Mouse (Mus musculus) MEL (cell line): ENCODE results near the gene Cldnd1. TPM values are rescaled to one million over a fixed set of nuclear protein-coding genes. Genes with fewer than 3 reads are reported as not detected.

Experiments used
- DNase-seq: peaks from one replicate; pipeline ENCODE4 v3.0.0; 2011; ENCODE audit warnings: low read depth, low spot score
- H3K27ac ChIP-seq: 2 replicates; pipeline ENCODE4 v1.5.1; 2012; ENCODE audit warnings: low read depth, mild to moderate bottlenecking, control low read depth, low read length, moderate library complexity; ENCODE audit not compliant: control insufficient read depth
- H3K27me3 ChIP-seq, 2 experiments: fragments of 150-350 bp in 1 of 2; sonication (generic) in 1 of 2; 2 replicates each; pipeline ENCODE4 v1.6.1; 2012; ENCODE audit warnings: low read length in 2 of 2, mild to moderate bottlenecking in 2 of 2, improper control_type of control experiment in 1 of 2, moderate library complexity in 1 of 2; ENCODE audit not compliant: insufficient read depth in 2 of 2, control insufficient read depth in 1 of 2
- H3K36me3 ChIP-seq, 2 experiments: 2 replicates each; pipeline ENCODE4 v1.6.1; 2012 to 2014; ENCODE audit warnings: low read length in 2 of 2, improper control_type of control experiment in 1 of 2, inconsistent platforms in 1 of 2, mild to moderate bottlenecking in 1 of 2; ENCODE audit not compliant: insufficient read depth in 2 of 2, control insufficient read depth in 1 of 2
- H3K4me1 ChIP-seq, 2 experiments: fragments of 150-350 bp in 1 of 2; sonication (generic) in 1 of 2; 2 replicates each; pipeline ENCODE4 v1.6.1; 2012; ENCODE audit warnings: low read length in 2 of 2, improper control_type of control experiment in 1 of 2, mild to moderate bottlenecking in 1 of 2; ENCODE audit not compliant: insufficient read depth in 2 of 2, control insufficient read depth in 1 of 2
- H3K4me3 ChIP-seq, 2 experiments: fragments of 150-350 bp in 1 of 2; sonication (generic) in 1 of 2; 2 replicates each; pipeline ENCODE4 v1.5.1; 2012; ENCODE audit warnings: low read depth in 2 of 2, low read length in 2 of 2, mild to moderate bottlenecking in 2 of 2, moderate library complexity in 2 of 2, control low read depth in 1 of 2, improper control_type of control experiment in 1 of 2; ENCODE audit not compliant: control insufficient read depth in 1 of 2, insufficient read depth in 1 of 2
- H3K79me2 ChIP-seq: 2 replicates; pipeline ENCODE4 v1.6.1; 2012; ENCODE audit warnings: mild to moderate bottlenecking, low read length, moderate library complexity; ENCODE audit not compliant: control insufficient read depth, poor library complexity, insufficient read depth
- H3K9ac ChIP-seq: 2 replicates; pipeline ENCODE4 v1.6.1; 2012; ENCODE audit warnings: low read depth, mild to moderate bottlenecking, control low read depth, low read length, moderate library complexity; ENCODE audit not compliant: control insufficient read depth, poor library complexity, severe bottlenecking
- H3K9me3 ChIP-seq: fragments of 150-350 bp; sonication (generic); replicated peaks from 2 replicates; pipeline ENCODE4 v1.6.1; 2012; ENCODE audit warnings: mild to moderate bottlenecking, low read length, improper control_type of control experiment, moderate library complexity; ENCODE audit not compliant: insufficient read depth
- BHLHE40 ChIP-seq: IDR thresholded peaks from 2 replicates; pipeline ENCODE4 v1.6.1; 2012; ENCODE audit warnings: low read depth, mild to moderate bottlenecking, inconsistent platforms, low read length, improper control_type of control experiment, borderline replicate concordance
- CHD1 ChIP-seq: IDR thresholded peaks from 2 replicates; pipeline ENCODE4 v1.6.1; 2012; ENCODE audit warnings: low read depth, mild to moderate bottlenecking, inconsistent platforms, low read length, improper control_type of control experiment
- CHD2 ChIP-seq: IDR thresholded peaks from 2 replicates; pipeline ENCODE4 v1.6.1; 2011; ENCODE audit warnings: low read length, improper control_type of control experiment
- CTCF ChIP-seq, 3 experiments: IDR thresholded peaks in 2 of 3; conservative IDR thresholded peaks in 1 of 3; 2 replicates each; pipeline ENCODE4 v1.5.1; 2011 to 2012; ENCODE audit warnings: low read length in 3 of 3, low read depth in 2 of 3, mild to moderate bottlenecking in 2 of 3, improper control_type of control experiment in 1 of 3, inconsistent platforms in 1 of 3, mixed read lengths in 1 of 3, moderate library complexity in 1 of 3; ENCODE audit not compliant: control insufficient read depth in 1 of 3, insufficient read depth in 1 of 3, poor library complexity in 1 of 3, severe bottlenecking in 1 of 3
- E2F4 ChIP-seq: IDR thresholded peaks from 2 replicates; pipeline ENCODE4 v1.6.1; 2011; ENCODE audit warnings: low read depth, low read length, improper control_type of control experiment, borderline replicate concordance
- ELF1 ChIP-seq: IDR thresholded peaks from 2 replicates; pipeline ENCODE4 v1.6.1; 2014; ENCODE audit warnings: low read depth, mild to moderate bottlenecking, inconsistent platforms, low read length, improper control_type of control experiment, moderate library complexity
- EP300 ChIP-seq, 2 experiments: IDR thresholded peaks; 2 replicates each; pipeline ENCODE4 v1.6.1; 2011; ENCODE audit warnings: improper control_type of control experiment in 2 of 2, low read length in 2 of 2, low read depth in 1 of 2, mild to moderate bottlenecking in 1 of 2
- GABPA ChIP-seq: IDR thresholded peaks from 2 replicates; pipeline ENCODE4 v1.6.1; 2012; ENCODE audit warnings: low read depth, mild to moderate bottlenecking, inconsistent platforms, low read length, improper control_type of control experiment, moderate library complexity
- GATA1 ChIP-seq: IDR thresholded peaks from 2 replicates; pipeline ENCODE4 v1.6.1; 2011; ENCODE audit warnings: low read depth, low read length, improper control_type of control experiment
- JUND ChIP-seq: IDR thresholded peaks from 2 replicates; pipeline ENCODE4 v1.6.1; 2011; ENCODE audit warnings: low read depth, mild to moderate bottlenecking, improper control_type of control experiment, low read length
- KAT2A ChIP-seq: conservative IDR thresholded peaks from 2 replicates; pipeline ENCODE4 v1.6.1; 2012; ENCODE audit warnings: low read depth, low read length, improper control_type of control experiment, inconsistent platforms
- MAFK ChIP-seq: IDR thresholded peaks from 2 replicates; pipeline ENCODE4 v1.6.1; 2011; ENCODE audit warnings: low read depth, mild to moderate bottlenecking, low read length, improper control_type of control experiment, borderline replicate concordance
- MAX ChIP-seq: IDR thresholded peaks from 2 replicates; pipeline ENCODE4 v1.6.1; 2011; ENCODE audit warnings: low read length, improper control_type of control experiment
- MAZ ChIP-seq: IDR thresholded peaks from 2 replicates; pipeline ENCODE4 v1.6.1; 2012; ENCODE audit warnings: low read depth, mild to moderate bottlenecking, inconsistent platforms, low read length, improper control_type of control experiment
- MEF2A ChIP-seq: IDR thresholded peaks from 2 replicates; pipeline ENCODE4 v1.6.1; 2014; ENCODE audit warnings: low read depth, mild to moderate bottlenecking, inconsistent platforms, low read length, improper control_type of control experiment; ENCODE audit not compliant: poor library complexity, insufficient replicate concordance, severe bottlenecking; ENCODE audit errors: extremely low read depth
- MXI1 ChIP-seq: IDR thresholded peaks from 2 replicates; pipeline ENCODE4 v1.6.1; 2011; ENCODE audit warnings: mild to moderate bottlenecking, low read depth, low read length, improper control_type of control experiment
- MYB ChIP-seq: IDR thresholded peaks from 2 replicates; pipeline ENCODE4 v1.6.1; 2011; ENCODE audit warnings: mild to moderate bottlenecking, low read depth, low read length, improper control_type of control experiment
- MYC ChIP-seq: IDR thresholded peaks from 2 replicates; pipeline ENCODE4 v1.6.1; 2011; ENCODE audit warnings: low read depth, mild to moderate bottlenecking, low read length, improper control_type of control experiment, moderate library complexity
- NELFE ChIP-seq: IDR thresholded peaks from 2 replicates; pipeline ENCODE4 v1.6.1; 2011; ENCODE audit warnings: low read depth, low read length, improper control_type of control experiment
- NRF1 ChIP-seq: IDR thresholded peaks from 2 replicates; pipeline ENCODE4 v1.6.1; 2014; ENCODE audit warnings: low read depth, mild to moderate bottlenecking, inconsistent platforms, low read length, improper control_type of control experiment, moderate library complexity; ENCODE audit not compliant: poor library complexity, insufficient read depth, severe bottlenecking
- POLR2A ChIP-seq, 2 experiments: IDR thresholded peaks; 2 replicates each; pipeline ENCODE4 v1.6.1; 2011 to 2012; ENCODE audit warnings: low read length in 2 of 2, mild to moderate bottlenecking in 2 of 2, control low read depth in 1 of 2, improper control_type of control experiment in 1 of 2, low read depth in 1 of 2, moderate library complexity in 1 of 2; ENCODE audit not compliant: control insufficient read depth in 1 of 2, insufficient read depth in 1 of 2, poor library complexity in 1 of 2
- POLR2AphosphoS2 ChIP-seq: IDR thresholded peaks from 2 replicates; pipeline ENCODE4 v1.6.1; 2011; ENCODE audit warnings: low read length, improper control_type of control experiment
- RAD21 ChIP-seq: IDR thresholded peaks from 2 replicates; pipeline ENCODE4 v1.6.1; 2011; ENCODE audit warnings: mild to moderate bottlenecking, low read depth, low read length, improper control_type of control experiment
- RCOR1 ChIP-seq: IDR thresholded peaks from 2 replicates; pipeline ENCODE4 v1.6.1; 2012; ENCODE audit warnings: low read depth, mild to moderate bottlenecking, inconsistent platforms, low read length, improper control_type of control experiment
- SIN3A ChIP-seq: IDR thresholded peaks from 2 replicates; pipeline ENCODE4 v1.6.1; 2012; ENCODE audit warnings: low read length, improper control_type of control experiment, inconsistent platforms
- SMC3 ChIP-seq: IDR thresholded peaks from 2 replicates; pipeline ENCODE4 v1.6.1; 2011; ENCODE audit warnings: low read depth, low read length, improper control_type of control experiment
- TAL1 ChIP-seq: IDR thresholded peaks from 2 replicates; pipeline ENCODE4 v1.6.1; 2012; ENCODE audit warnings: mild to moderate bottlenecking, inconsistent platforms, low read length, moderate library complexity, mixed read lengths
- TBP ChIP-seq: IDR thresholded peaks from 2 replicates; pipeline ENCODE4 v1.8.0; 2011; ENCODE audit warnings: low read depth, low read length, improper control_type of control experiment
- TCF12 ChIP-seq: IDR thresholded peaks from 2 replicates; pipeline ENCODE4 v1.6.1; 2014; ENCODE audit warnings: low read depth, mild to moderate bottlenecking, inconsistent platforms, low read length, improper control_type of control experiment, moderate library complexity
- UBTF ChIP-seq: IDR thresholded peaks from 2 replicates; pipeline ENCODE4 v1.6.1; 2012; ENCODE audit warnings: low read depth, mild to moderate bottlenecking, inconsistent platforms, low read length, improper control_type of control experiment, moderate library complexity, borderline replicate concordance; ENCODE audit not compliant: insufficient read depth
- USF1 ChIP-seq: IDR thresholded peaks from 2 replicates; pipeline ENCODE4 v1.6.1; 2014; ENCODE audit warnings: low read depth, mild to moderate bottlenecking, inconsistent platforms, low read length, improper control_type of control experiment, moderate library complexity
- USF2 ChIP-seq, 2 experiments: IDR thresholded peaks; 2 replicates each; pipeline ENCODE4 v1.6.1; 2011 to 2012; ENCODE audit warnings: improper control_type of control experiment in 2 of 2, low read length in 2 of 2, borderline replicate concordance in 1 of 2, inconsistent platforms in 1 of 2, low read depth in 1 of 2, mild to moderate bottlenecking in 1 of 2; ENCODE audit not compliant: insufficient read depth in 1 of 2
- ZC3H11A ChIP-seq: IDR thresholded peaks from 2 replicates; pipeline ENCODE4 v1.6.1; 2012; ENCODE audit warnings: low read depth, mild to moderate bottlenecking, inconsistent platforms, low read length, improper control_type of control experiment
- ZKSCAN1 ChIP-seq: IDR thresholded peaks from 2 replicates; pipeline ENCODE4 v1.6.1; 2012; ENCODE audit warnings: low read depth, mild to moderate bottlenecking, inconsistent platforms, low read length, improper control_type of control experiment, moderate library complexity
- ZMIZ1 ChIP-seq: IDR thresholded peaks from 2 replicates; pipeline ENCODE4 v1.6.1; 2012; ENCODE audit warnings: low read depth, mild to moderate bottlenecking, inconsistent platforms, low read length, improper control_type of control experiment, moderate library complexity
- ZNF384 ChIP-seq: IDR thresholded peaks from 2 replicates; pipeline ENCODE4 v1.6.1; 2012; ENCODE audit warnings: low read depth, mild to moderate bottlenecking, inconsistent platforms, low read length, improper control_type of control experiment
- polyA plus RNA-seq, 2 experiments: library from polyadenylated mRNA; stranded (reverse) in 1 of 2; unstranded in 1 of 2; fragments of >175 nt in 1 of 2; fragments of >200 nt in 1 of 2; gene quantifications; 2 replicates each; pipeline versions ENCODE4 v1.2.1 to v1.2.4; 2012; ENCODE audit warnings: low replicate concordance in 2 of 2, low read depth in 1 of 2; ENCODE audit not compliant: insufficient read length in 2 of 2, insufficient read depth in 1 of 2, missing spikeins in 1 of 2
- total RNA-seq: library from RNA; depleted of rRNA; stranded (reverse); fragments of 300-350 nt; gene quantifications from 2 replicates; pipeline ENCODE4 v1.2.3, GENCODE M21; 2012; rRNA removed

The Cldnd1 gene
- total RNA-seq, result 16.9 and 18.5 TPM in 2 replicates
- 10 to 100 TPM in 1 of 2 experiments, not detected in 1; 34.3 TPM for polyA plus RNA-seq

DNA sequence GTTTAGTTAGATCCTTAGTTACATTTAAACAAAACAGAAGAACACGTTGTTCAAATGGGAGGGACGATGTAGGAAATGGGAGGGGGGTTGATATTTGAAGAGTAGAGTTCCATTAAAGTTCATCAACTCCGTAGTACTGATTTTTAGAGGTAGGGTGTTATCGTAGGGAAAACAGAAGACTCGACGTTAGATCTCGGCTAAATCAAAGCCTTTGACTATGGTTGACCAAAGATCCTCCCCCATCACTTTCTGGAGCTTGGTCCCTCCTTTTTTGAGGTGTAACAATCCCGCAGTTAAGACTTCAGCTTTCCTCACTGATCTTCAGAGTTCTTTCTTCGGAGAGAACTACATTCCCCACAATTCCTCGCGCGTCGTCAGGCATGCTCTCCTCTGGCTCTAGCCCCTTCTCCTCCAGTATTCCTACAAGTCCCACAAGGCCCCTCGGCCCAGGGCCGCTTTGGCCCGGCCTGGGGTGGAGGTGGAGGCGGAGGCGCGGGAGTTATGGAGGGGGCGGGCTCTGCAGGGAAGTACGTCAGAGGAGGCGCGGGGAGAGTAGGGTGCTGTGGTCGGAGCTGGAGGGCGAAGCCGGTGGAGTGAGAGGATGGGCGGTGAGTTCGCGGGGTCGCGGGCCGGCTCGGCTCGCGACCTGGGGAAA, at the start of gene Cldnd1:
Cldnd1 (plus strand) TSS at position 434 of the 655 bp plus-strand sequence.
- Histone ChIP-seq H3K4me3 (peak within 1 kb of the TSS; percentile 71 to 96), H3K27me3 (no peaks in the 10 kb centered on the region), H3K27ac (no peak within 1 kb of the TSS), H3K9me3 (no peaks in the 10 kb centered on the region), H3K9ac (peak within 1 kb of the TSS; percentile 71), H3K79me2 (peaks cover 7% of the 10 kb centered on the region; the same call in 1 of the 2 replicates), H3K4me1 (peaks cover 0 to 3% of the 10 kb centered on the region in 2 experiments; a peak in 1 of 4 replicates), H3K36me3 (peaks cover 0 to 5% of the 10 kb centered on the region in 2 experiments; a peak in 2 of 4 replicates)
- DNase-seq, result peak; percentile 97
- TF ChIP-seq USF1 (no peak), POLR2AphosphoS2 (no peak), BHLHE40 (no peak), ELF1 (peak; percentile 57; the same call in 1 of the 2 replicates), E2F4 (no peak), GATA1 (no peak), SIN3A (peak; percentile 46), KAT2A (peak; percentile 98), NELFE (no peak), MYB (no peak), ZKSCAN1 (no peak), CTCF (IDR thresholded peaks at IDR 0.05 in 2 of 3, conservative IDR thresholded peaks at IDR 0.05 in 1 of 3; ENCODE audit: control insufficient read depth in 1 of 3, insufficient read depth in 1 of 3, low read depth in 2 of 3, low read length in 3 of 3, poor library complexity in 1 of 3, severe bottlenecking in 1 of 3) (no peak), CHD2 (no peak), MAX (no peak), GABPA (no peak), RAD21 (no peak), ZC3H11A (no peak), RCOR1 (no peak), EP300 (IDR thresholded peaks at IDR 0.05; ENCODE audit: low read depth in 1 of 2, low read length in 2 of 2) (no peak), POLR2A (IDR thresholded peaks at IDR 0.05; ENCODE audit: control insufficient read depth in 1 of 2, insufficient read depth in 1 of 2, low read depth in 1 of 2, low read length in 2 of 2, poor library complexity in 1 of 2) (peak in 1 of 2 experiments; percentile 74; a peak in 2 of 4 replicates), CHD1 (no peak), TBP (no peak), USF2 (IDR thresholded peaks at IDR 0.05; ENCODE audit: borderline replicate concordance in 1 of 2, insufficient read depth in 1 of 2, low read depth in 1 of 2, low read length in 2 of 2) (no peak), MAFK (no peak), MEF2A (no peak), ZMIZ1 (no peak), ZNF384 (no peak), SMC3 (no peak), JUND (no peak), UBTF (no peak), MAZ (peak; percentile 82; the same call in 1 of the 2 replicates), MYC (0 out of 2 replicates have a peak, but pooled peaks have one; percentile 65), MXI1 (peak; percentile 13; the same call in 1 of the 2 replicates), TCF12 (no peak; the same call in none of the 2 replicates), NRF1 (peak; percentile 87), TAL1 (no peak)
